19 mouse cellular contexts compared by ENCODE assay signal in the genomic region with DNA sequence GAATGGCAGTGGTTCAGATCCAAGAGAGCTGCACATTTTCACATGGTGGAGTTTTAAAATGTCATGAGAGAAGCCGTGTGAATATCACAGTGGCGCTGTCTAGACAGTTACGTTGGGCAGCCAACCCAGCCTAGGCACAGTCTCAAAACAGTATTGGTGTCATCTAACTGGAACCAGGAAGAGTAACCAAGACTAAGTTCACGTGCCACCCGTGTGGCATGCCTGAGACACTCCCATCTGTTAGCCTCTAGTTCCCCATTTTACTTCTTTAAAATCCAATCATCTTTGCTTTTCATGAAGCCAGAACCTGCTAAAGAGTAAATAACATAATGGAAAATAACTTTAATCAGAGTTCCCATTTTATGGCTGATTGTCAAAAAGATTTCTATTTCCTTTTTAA.
A peak's percentile ranks its signal among the peaks of the same experiment; 100 is the strongest.
DNase-seq lines count a peak whose midpoint lies in the region; ATAC-seq and TF ChIP-seq lines count a peak whose summit lies in the region.
"Had no signal": no experiment of that assay in that cellular context is flagged by ENCODE, and none has a peak within 500 bp of the region (broad histone marks: within the 10 kb centered on the region; RNA-seq: fewer than 3 reads in every experiment).

No protein-coding gene starts in this region.

- peaks cover 17% of the 10 kb centered on the region for H3K36me3 ChIP-seq in forebrain, embryonic 15.5 days
- H3K36me3 ChIP-seq in stomach, postnatal 0 days (ENCODE audit: control insufficient read depth, insufficient read depth, low read length) = no peaks in the 10 kb centered on the region

- no peak for TF ChIP-seq EP300 in stomach, postnatal 0 days (optimal IDR thresholded peaks at IDR 0.05)

- H3K9ac ChIP-seq in forebrain, embryonic 15.5 days (replicated peaks) = no peak overlapping the region
- no peak overlapping the region for H3K9ac ChIP-seq in stomach, postnatal 0 days (ENCODE audit: low read length)
- H3K9ac ChIP-seq: forebrain, embryonic 13.5 days; heart, embryonic 13.5 days; lung, embryonic 14.5 days; neural tube, embryonic 12.5 days had no signal

- peaks cover 8% of the 10 kb centered on the region for H3K4me1 ChIP-seq in forebrain, embryonic 15.5 days
- no peaks in the 10 kb centered on the region for H3K4me1 ChIP-seq in stomach, postnatal 0 days (replicated peaks; ENCODE audit: control insufficient read depth, insufficient read depth)
- H3K4me1 ChIP-seq: heart, embryonic 13.5 days; hindbrain, embryonic 10.5 days; neural tube, embryonic 12.5 days had no signal

- no peak for TF ChIP-seq CTCF in stomach, postnatal 0 days (IDR thresholded peaks at IDR 0.05; ENCODE audit: low read depth)

- intact Hi-C loops in heart, postnatal 25 days (cut with DNase I) = no loop called here

- no peaks in the 10 kb centered on the region for H3K9me3 ChIP-seq in forebrain, embryonic 15.5 days
- H3K9me3 ChIP-seq in stomach, postnatal 0 days (ENCODE audit: control insufficient read depth, low read length) = no peaks in the 10 kb centered on the region
- H3K9me3 ChIP-seq: forebrain, embryonic 13.5 days; heart, embryonic 13.5 days; hindbrain, embryonic 10.5 days; neural tube, embryonic 12.5 days had no signal

- H3K4me3 ChIP-seq in forebrain, embryonic 15.5 days = no peak overlapping the region
- H3K4me3 ChIP-seq in stomach, postnatal 0 days (ENCODE audit: low read depth, low read length) = no peak overlapping the region
- H3K4me3 ChIP-seq: forebrain, embryonic 13.5 days; heart, embryonic 13.5 days; hindbrain, embryonic 10.5 days; neural tube, embryonic 12.5 days had no signal

- WGBS in forebrain, embryonic 15.5 days = 93% methylated on average over 5 of the region's 5 CpGs
- 91% methylated on average over 5 of the region's 5 CpGs for WGBS in stomach, postnatal 0 days

- ATAC-seq in hematopoietic stem cell, adult 5-6 weeks (replicated peaks in 1 of 2; ENCODE audit: insufficient read depth in 1 of 2, low FRiP score in 2 of 2, low TSS enrichment in 1 of 2, low read depth in 1 of 2, poor library complexity in 2 of 2, severe bottlenecking in 2 of 2) = peak; percentile 42; a peak in 1 of 4 replicates
- no peak for ATAC-seq in forebrain, embryonic 15.5 days (replicated peaks)
- no peak for ATAC-seq in stomach, postnatal 0 days (ENCODE audit: low FRiP score, low TSS enrichment)
- ATAC-seq: forebrain, embryonic 13.5 days had no signal

- H3K27me3 ChIP-seq in forebrain, embryonic 15.5 days = peaks cover 8% of the 10 kb centered on the region; the same call in 1 of the 2 replicates
- no peaks in the 10 kb centered on the region for H3K27me3 ChIP-seq in stomach, postnatal 0 days (ENCODE audit: control insufficient read depth, insufficient read depth, low read length)
- H3K27me3 ChIP-seq: heart, embryonic 13.5 days; neural tube, embryonic 12.5 days had no signal

- H3K27ac ChIP-seq in forebrain, embryonic 15.5 days (replicated peaks) = no peak overlapping the region
- no peak overlapping the region for H3K27ac ChIP-seq in stomach, postnatal 0 days (replicated peaks)
- H3K27ac ChIP-seq: forebrain, embryonic 13.5 days; heart, embryonic 13.5 days; hindbrain, embryonic 10.5 days; neural tube, embryonic 12.5 days had no signal

- no peak overlapping the region for H3K4me2 ChIP-seq in forebrain, embryonic 15.5 days (replicated peaks)
- no peak overlapping the region for H3K4me2 ChIP-seq in stomach, postnatal 0 days (replicated peaks; ENCODE audit: low read depth)
- H3K4me2 ChIP-seq: forebrain, embryonic 13.5 days; heart, embryonic 13.5 days; lung, embryonic 14.5 days; neural tube, embryonic 12.5 days had no signal

- DNase-seq in heart, adult 11 months = peak; percentile 95
- no peak for DNase-seq in heart, postnatal 25 days (ENCODE audit: low spot score)
- DNase-seq in lung, postnatal 36 days = peak; percentile 41
- no peak for DNase-seq in lung, postnatal 14 days
- DNase-seq in stomach, postnatal 0 days (ENCODE audit: low spot score) = no peak
- DNase-seq: adrenal gland, adult 2 months; cerebellum, adult 11 months; cerebellum, postnatal 25 days; kidney, adult 18-20 months; kidney, postnatal 10 days; liver; lung, embryonic 14.5 days; thymus, postnatal 14 days had no signal

Comparison
In these comparisons a context has a peak if more than half of its experiments do, and no peak if none do; other contexts are left out.
1. DNase-seq: peak in heart, adult 11 months (single experiment) and lung, postnatal 36 days (single experiment); none in heart, postnatal 25 days (single experiment), lung, postnatal 14 days (single experiment) and stomach, postnatal 0 days (single experiment).
2. ATAC-seq: peak in hematopoietic stem cell, adult 5-6 weeks (2 of 2); none in forebrain, embryonic 15.5 days (single experiment) and stomach, postnatal 0 days (single experiment).